Mouse (Mus musculus): ENCODE results near the gene Afm.

The Afm gene

DNA sequence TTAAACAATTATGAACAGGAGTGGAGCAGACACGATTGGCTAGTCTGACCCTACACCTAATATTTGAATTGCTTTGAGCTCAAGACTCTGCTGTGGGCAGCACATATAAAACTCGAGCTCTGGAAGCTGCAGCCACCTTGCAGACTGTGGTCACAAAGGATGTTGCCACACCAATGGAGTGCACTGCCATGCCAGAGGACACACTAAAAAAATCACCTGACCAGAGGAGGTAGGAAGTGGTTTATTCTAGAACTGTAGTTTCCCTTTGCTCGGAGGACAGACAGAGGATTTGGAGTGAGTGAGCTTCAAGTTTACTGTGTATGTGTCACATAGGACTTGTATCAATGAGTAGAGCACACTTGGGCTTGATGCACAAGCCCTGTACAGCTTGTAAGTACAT, 37.3 kb downstream of the Afm start:
- DNase-seq (ENCODE audit: extremely low spot score) = no peak

DNA sequence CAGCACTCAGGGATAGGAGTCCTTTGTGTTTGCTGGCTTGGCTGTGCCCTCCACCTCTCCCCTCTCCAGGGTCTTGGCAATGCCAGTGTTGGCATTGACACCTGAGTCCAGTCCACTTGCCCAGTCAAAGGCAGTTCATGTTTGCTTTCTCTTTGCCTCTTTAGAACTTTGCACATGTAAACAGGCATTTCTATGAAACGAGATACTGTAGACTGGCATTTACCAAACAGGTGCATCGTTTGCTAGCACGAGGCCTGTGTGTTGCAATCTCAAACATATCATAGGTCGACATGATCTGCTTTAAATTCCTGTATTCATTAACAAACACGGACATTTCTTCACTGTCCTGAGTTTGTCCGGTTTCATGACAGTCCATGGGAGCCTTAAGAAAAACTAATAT, 42.0 kb downstream of the Afm start, which contains the start of gene 5830473C10Rik:
Gene 5830473C10Rik, plus strand, starts transcription at position 365 of the 400 bp plus-strand sequence.
- no peak for DNase-seq (ENCODE audit: extremely low spot score)

DNA sequence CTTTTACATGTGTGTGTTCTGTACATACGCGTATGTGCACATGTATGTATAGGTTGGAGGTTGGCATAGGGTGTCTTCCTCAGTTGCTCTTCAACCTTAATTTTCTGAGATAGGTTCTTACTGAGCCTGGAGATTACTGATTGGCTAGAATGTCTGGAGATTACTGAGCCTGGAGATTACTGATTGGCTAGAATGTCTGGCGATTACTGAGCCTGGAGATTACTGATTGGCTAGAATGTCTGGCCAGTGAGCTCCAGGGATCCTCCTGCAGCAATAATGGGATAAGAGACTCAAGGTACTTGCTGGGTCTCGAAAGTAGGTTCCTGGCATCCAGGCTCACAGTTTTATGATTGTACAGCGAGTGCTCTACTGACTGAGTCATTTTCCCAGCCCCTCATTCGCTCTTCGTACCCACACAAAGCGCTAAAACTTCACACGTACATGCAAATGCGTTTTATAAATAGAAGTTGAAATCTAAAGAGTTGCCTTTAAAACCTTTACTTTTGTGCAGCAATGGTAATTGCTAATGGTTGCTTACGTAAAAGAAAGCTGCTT, 43.1 kb downstream of the Afm start:
- no peak for DNase-seq (ENCODE audit: extremely low spot score)

DNA sequence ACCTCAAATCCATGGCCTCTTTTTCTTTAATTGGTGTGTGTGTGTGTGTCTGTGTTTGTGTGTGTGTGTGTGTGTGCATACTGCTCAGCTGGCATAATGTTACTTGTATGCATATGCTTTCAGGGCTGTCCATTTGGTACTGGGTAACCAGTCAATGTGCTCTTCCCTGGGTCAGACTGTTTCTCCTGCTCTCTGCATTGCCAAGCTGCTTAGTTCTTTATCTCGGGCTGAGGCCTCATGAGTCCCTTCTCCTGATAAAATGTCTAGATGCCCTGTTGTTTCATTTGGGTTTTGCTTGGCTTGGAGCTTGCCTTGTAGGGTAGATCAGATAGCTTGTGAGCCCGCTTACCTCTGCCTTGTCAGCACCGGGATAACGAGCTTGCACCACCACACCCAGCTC, 44.1 kb downstream of the Afm start:
- DNase-seq (ENCODE audit: extremely low spot score) = no peak

DNA sequence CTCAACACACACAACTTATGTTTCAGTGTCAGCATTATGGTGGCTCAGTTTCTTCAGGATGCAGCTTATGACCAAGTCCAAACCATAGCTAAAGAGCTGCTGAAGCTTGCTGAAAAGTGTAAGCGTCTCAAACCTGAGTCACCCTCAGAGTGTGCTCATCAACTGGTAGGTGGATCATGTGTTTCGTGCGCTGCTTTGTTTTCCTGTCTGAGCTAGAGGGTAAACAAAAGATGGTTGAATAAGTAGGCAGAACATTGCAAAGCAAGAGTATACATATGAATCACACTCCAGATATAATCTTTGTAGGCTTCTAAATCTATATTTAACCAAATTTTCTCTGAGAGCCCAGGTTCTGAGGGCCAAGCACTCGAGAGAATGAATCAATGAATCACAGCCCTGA, 45.4 kb downstream of the Afm start:
- DNase-seq (ENCODE audit: extremely low spot score) = no peak

DNA sequence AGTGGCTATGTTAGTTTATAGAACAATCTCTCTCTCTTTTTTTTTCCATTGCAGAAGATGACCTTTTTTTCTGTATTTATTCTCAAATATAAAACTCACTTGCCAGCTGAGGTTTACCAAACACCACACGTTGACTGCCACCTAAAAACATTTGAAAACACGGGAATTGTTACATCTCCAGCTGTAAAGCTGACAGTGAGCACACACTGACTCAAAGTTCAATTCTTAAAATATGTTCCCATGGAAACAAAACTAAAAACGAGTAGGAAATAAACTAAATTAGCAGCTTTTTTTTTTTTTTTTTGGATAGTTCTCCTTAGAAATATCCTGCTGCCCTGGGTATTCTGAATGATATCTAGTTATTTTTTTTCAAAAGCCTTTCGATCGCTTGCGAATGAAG, 46.5 kb downstream of the Afm start:
- DNase-seq (ENCODE audit: extremely low spot score) = no peak

DNA sequence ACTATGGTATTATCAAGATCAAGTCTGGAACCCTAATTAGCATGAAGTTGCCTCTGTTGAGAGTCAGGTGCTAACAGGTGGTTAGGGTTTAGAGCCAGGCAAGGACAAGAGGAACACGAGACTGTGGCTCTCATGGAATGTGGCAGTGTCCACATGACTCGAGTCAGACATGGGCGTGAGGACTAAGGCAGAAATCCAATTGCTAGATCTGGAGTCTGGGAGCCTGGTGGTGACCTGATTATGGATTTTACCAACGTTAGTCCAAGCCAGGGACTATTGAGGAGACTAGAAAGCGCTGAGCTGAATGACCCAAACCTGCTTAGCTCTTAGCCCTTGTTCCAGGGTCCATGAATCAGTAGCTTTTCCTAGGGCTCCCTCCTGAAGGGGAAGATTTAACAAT, 49.1 kb downstream of the Afm start:
- no peak for DNase-seq (ENCODE audit: extremely low spot score)

DNA sequence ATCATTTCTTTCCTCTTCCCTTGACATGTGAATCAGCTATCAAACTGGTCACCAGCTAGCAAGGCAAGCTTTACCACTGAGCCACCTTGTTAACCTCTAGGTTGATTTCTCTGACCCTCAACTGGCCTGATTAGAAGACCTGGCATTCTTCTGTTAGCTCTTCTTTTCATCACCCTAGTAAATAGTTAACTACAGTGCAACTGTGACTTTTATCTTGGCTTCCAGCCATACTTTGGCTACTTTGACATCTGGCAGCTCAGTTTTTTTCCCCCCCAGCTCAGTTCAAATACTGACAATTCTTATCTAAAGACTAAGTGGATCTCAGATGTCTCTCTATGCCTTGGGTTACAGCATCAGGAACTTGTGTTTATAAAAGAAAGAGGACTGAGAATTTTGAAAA, 49.6 kb downstream of the Afm start:
- no peak for DNase-seq (ENCODE audit: extremely low spot score)

DNA sequence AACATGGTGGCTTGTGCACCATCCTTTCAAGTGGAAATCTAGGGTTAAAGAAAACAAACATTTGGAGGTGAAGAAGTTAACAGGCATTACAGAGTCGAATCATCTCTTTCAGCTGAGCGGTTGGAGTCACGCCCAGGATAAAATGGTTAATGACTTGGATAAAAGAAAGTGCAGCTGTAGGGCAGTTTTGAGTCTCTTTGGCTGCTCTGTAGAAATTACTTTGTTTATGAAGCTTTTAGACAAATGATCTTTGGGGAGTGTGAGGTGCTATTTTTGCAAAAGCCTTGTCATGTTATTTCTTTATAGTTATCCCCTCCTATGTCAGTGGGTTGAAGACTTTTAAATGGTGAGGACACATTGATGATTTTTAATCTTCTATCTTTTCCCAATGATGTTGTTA, 52.5 kb downstream of the Afm start:
- no peak for DNase-seq (ENCODE audit: extremely low spot score)

DNA sequence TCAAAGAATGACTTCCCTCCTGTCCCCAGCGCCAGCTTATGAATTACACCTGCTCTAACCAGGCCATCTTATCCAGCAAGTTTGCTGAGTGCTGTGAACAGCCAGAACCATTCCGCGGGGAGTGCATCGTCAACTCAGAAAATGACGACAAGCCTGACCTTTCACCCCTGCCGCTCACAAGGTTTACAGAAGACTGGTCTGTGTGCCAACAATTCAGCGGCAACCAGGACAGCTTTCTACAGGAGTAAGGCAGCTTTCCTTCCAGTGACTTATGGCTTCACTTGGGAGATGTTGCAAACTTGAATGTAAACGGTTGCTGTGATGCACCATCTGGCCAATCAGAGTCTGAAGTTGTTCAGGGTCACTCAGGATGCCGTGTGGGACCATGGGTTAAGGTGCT, 59.0 kb downstream of the Afm start:
- no peak for DNase-seq (ENCODE audit: extremely low spot score)

DNA sequence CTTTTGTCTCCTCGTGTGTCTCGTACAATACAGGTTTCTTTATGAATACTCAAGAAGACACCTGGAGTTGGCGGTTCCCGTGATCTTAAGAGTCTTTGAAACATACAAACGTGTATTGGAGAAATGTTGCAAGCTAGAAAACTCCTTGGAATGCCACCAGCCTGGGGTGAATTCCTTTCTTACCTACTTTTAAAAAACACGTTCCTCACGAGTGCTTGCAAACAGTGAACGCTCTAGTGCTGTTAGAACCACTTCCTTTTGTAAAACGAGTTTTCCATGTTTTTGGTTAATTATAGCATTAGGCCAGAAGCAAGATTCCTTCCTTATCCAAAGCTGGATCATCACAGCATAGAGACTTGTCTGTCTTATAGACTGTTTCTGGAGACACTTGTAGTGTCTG, 60.8 kb downstream of the Afm start:
- no peak for DNase-seq (ENCODE audit: extremely low spot score)

DNA sequence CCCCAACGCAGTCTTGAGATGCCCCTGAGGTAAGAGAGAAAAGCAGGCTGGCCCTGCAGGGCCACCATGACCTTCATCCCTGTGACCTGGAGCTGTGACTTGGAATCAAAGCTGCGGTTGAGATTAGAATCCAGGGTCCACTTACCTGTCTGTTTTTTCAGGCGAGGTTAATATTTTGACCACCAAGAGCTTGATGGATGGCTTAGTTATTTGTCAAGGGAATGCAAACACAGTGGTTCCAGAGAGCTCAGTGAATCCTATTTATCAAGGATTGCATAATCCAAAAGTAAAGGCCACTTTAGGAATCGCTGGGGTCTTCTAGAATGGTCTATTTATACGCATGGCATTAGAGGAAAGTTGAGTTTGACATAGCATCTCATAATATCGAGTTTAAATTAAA, 63.4 kb downstream of the Afm start:
- DNase-seq (ENCODE audit: extremely low spot score) = no peak

DNA sequence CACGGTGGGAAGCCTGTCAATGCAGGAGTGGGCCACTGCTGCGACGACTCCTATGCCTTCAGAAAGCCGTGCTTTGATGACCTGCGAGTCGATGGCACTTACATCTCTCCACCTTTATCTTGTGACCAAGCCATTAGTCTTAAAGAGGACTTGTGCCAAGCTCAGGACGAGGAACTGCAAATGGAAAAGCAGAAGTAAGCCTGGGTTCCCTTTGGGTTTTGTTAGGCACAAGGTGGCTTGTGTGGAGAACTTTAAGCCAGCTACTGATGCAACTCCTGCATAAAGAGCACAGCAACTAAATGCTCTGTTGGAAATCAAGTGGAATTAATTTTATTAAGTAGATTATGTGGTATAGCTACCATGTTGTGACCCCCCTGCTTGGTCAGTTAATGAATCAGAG, 66.1 kb downstream of the Afm start:
- no peak for DNase-seq (ENCODE audit: extremely low spot score)

DNA sequence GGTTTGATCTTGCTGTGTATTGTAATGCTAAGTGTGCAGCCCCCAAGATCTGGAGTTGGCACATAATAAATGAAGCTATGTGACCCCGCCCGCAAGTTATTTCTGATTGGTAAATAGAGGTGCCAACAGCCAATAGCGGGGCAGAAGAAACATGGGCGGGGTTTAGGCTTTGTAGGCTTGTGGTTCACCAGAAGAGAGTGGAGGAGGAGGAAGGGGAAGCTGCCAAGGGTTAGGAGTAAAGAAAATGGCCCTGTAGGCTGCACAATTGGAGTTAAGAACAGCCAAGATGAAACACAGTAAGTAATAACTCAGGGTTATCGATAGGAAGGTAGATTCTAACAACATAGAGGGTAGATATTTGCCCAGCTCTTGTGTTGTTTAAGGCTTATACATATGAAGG, 67.8 kb downstream of the Afm start:
- DNase-seq (ENCODE audit: extremely low spot score) = no peak

DNA sequence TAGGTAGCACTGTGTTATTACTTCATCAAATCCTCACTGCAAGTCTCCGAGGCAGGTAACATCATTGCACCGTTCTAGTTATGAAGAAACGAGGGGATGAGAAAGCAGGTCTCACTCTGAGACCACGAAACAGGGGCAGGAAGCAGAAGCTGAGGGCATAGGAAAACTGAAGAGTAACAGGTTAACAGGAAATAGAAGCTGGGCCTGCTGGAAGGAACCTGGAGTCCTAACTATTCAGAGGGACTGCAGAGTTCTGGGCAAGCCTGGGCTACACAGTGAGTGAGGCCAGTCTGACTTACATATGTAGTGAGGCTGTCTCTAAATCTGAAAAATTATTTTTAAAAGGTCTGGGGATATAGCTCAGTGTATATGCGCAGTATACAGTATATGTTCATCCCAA, 69.4 kb downstream of the Afm start:
- no peak for DNase-seq (ENCODE audit: extremely low spot score)

DNA sequence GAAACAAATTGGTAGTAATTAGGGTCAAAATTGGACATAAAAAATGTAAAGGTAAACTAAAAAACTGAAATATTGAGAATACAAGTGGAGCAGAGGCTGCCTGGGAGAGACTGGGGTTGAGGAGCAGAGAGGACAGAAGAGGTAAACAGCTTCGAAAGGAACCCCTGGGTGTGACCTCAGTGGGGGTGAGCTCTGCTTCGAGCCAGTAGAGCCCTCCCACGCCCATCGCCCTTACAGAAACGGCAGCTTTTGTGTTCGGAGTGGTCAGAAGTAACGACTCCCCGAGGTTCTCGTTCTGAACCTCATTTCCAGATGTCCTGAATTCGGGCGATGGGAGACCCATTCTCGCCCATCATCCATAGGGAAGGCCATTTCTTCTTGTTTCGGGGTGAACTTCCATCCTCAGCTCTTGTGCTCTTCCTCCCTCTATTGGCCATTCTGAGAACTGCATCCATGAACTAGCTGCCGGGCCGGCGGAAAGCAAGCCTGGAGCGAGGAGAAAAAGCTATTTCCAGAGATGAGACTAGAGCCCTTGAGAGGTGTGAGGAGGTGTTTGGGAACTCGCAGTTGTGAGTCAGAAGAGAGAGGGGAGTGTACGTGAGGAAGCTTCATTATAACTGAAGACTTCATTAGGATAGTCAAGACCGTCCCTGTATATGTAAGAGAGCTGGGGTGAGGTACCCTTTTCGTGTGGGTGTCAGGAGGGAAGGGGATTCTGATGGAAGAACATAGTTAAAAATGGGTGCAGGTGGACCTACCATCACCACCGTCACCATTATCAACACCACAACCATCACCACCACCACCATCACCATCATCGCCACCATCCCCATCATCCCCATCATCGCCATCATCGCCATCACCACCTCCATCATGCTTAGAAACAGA, 70.2 kb downstream of the Afm start:
- DNase-seq (ENCODE audit: extremely low spot score) = peak; percentile 78

DNA sequence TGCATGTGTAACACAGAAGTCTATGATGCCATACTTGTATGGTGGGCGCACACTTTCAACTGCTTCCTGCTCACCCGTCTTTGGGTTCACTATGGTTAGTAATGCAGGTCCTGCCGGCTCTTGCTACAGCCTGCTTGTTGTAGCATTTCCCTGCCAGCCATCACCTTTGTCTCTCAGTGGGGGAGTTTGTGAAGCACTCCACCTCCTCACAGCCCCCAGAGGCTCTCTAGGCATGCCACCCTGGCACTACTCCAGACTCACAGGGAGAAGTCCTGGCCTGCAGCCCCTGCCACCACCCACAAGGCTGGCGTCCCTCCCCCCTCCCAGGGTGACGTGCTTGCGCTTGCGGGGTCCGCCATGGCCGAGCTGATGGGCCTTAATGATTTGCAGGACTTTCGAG, 71.9 kb downstream of the Afm start:
- DNase-seq (ENCODE audit: extremely low spot score) = no peak

DNA sequence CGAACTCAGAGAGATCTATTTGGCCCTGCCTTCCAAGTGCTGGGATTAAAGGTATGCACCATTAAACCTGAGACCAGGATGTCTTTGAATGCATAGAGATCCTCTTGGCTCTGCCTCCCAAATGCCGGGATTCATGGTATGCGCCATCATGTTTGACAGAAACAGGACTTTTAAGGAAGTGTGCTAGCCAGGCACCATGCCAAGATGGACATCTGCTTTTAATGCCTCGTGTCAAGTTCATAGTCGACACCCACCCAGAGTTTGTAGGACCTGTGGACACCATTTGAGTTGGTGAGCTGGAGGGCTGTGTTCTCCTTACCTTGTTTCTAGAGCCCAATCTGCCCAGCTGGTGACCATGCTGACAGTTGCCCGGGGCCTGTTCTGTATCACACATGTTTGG, 73.2 kb downstream of the Afm start:
- DNase-seq (ENCODE audit: extremely low spot score) = no peak

DNA sequence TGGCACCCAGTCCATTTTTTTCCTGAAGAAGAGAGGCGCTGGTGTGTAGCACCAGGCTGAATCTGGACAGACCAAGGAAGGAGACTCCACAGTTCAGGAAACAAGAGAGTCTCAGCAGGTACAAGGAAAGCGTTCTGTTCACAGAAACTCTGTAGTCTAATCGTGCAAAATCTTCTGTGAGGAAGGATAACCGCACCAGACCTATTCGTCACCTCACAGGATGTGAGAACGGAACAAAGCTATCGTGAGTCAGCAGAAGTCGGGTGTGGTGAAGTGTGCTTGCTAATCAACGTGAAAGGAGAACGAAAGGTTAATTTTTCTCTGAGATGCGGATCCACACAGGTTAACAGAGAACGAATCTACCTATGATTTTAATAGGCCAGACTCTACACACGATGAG, 76.2 kb downstream of the Afm start:
- no peak for DNase-seq (ENCODE audit: extremely low spot score)

DNA sequence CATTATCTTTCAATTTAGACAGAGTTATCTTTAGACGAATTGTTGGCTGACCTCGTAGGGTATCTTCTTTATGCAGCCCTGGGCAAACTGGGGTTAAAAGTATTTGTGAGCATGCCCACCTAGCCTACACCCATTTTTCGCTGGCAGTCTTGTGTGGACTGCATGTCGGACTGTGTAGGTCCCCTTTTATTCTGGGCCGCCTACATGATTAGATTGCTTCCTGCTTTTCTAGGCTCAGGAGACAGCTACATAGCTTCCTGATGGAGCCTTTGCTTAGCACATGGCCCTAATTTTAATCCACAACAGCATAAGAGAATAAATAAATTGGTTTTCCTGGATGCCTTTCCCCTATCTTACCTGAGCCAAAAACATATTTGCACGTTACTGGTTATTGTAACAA, 77.4 kb downstream of the Afm start:
- no peak for DNase-seq (ENCODE audit: extremely low spot score)

DNA sequence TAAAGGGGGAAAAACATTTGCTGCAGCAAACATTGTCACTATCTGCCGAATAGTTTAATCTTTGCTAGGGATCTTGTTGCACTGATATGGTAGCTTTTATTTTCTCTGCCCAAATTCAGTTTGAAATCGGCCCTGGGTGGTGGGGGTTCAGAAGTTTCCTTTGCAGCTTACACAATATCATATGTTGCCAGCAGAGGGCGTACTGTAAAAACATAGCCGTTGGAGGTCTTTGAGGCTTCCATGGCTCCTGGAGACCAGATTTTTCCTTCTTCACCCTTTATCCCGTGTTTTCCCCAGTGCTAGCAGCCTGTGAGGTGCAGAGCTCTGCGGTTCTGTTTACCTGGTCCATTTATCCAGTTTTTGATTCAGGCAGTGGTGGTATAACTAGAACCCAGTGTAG, 82.7 kb downstream of the Afm start:
- DNase-seq (ENCODE audit: extremely low spot score) = peak; percentile 68

All from embryo, embryonic 9.5 days (tissue).